Mouse (Mus musculus): Measurements from ENCODE around the gene Lmx1a. TPM values are rescaled to one million over a fixed set of nuclear protein-coding genes. Genes with fewer than 3 reads are reported as not detected.
A peak's percentile ranks its signal among the peaks of the same experiment; 100 is the strongest.

Gene Lmx1a
- polyA plus RNA-seq, 1 experiment from 2014 or later, result 7.1 TPM

DNA sequence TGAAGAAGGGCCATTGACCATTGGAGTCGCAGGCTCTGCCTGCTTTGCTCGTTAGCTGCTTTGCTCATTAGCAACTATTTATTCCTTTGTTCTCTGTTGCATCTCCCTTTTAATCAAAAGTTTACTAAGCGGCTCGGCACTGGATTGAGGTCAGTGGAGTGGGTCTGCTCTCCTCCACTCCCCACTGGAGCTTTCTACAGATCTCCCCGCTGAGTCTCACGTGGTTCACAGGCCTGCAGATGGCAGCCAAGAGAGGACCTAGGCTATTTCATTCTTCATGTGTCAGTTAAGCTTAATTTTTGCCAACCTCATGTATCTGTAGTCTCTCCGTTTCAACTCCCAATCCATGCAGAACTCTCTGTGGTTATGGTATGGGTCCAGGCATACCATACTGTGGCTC is 16.5 kb downstream of the Lmx1a start:
- Histone ChIP-seq H3K9me3 (ENCODE audit: control insufficient read depth, low read length) (no peaks in the 10 kb centered on the region; the same call in 1 of the 2 replicates), H3K9ac (ENCODE audit: low read length) (no peak overlapping the region), H3K4me1 (replicated peaks; ENCODE audit: control insufficient read depth, insufficient read depth, low read length) (no peaks in the 10 kb centered on the region), H3K4me2 (ENCODE audit: low read depth, low read length, severe bottlenecking) (no peak overlapping the region), H3K27ac (ENCODE audit: low read depth, low read length) (no peak overlapping the region), H3K27me3 (ENCODE audit: control insufficient read depth, insufficient read depth, low read length) (0 out of 2 replicates have a peak, but pooled peaks cover 2% of the 10 kb centered on the region), H3K36me3 (ENCODE audit: control insufficient read depth, insufficient read depth, low read length) (no peaks in the 10 kb centered on the region), H3K4me3 (ENCODE audit: low read depth, low read length) (no peak overlapping the region)
- DNase-seq (ENCODE audit: low spot score) (no peak), ATAC-seq (replicated peaks; ENCODE audit: low FRiP score) (no peak)
- WGBS, result 59% methylated on average over 7 of the region's 7 CpGs

- H3K9me3 ChIP-seq (ENCODE audit: control insufficient read depth, low read length), result no peaks in the 10 kb centered on the region
- DNase-seq (ENCODE audit: low spot score) (no peak), ATAC-seq (replicated peaks; ENCODE audit: low FRiP score) (no peak)
- no peak overlapping the region for H3K4me2 ChIP-seq (ENCODE audit: low read depth, low read length, severe bottlenecking)
- H3K4me1 ChIP-seq (replicated peaks; ENCODE audit: control insufficient read depth, insufficient read depth, low read length), result no peaks in the 10 kb centered on the region
- no peaks in the 10 kb centered on the region for H3K36me3 ChIP-seq (ENCODE audit: control insufficient read depth, insufficient read depth, low read length)
- WGBS, result 59% methylated on average over 5 of the region's 5 CpGs
- H3K4me3 ChIP-seq (ENCODE audit: low read depth, low read length), result no peak overlapping the region
- no peak overlapping the region for H3K9ac ChIP-seq (ENCODE audit: low read length)
- no peaks in the 10 kb centered on the region for H3K27me3 ChIP-seq (ENCODE audit: control insufficient read depth, insufficient read depth, low read length)
- H3K27ac ChIP-seq (ENCODE audit: low read depth, low read length), result no peak overlapping the region
These were observed 19.7 kb downstream of the Lmx1a start for GRCm38 (mm10) chr1:167708761-167709160.

DNA sequence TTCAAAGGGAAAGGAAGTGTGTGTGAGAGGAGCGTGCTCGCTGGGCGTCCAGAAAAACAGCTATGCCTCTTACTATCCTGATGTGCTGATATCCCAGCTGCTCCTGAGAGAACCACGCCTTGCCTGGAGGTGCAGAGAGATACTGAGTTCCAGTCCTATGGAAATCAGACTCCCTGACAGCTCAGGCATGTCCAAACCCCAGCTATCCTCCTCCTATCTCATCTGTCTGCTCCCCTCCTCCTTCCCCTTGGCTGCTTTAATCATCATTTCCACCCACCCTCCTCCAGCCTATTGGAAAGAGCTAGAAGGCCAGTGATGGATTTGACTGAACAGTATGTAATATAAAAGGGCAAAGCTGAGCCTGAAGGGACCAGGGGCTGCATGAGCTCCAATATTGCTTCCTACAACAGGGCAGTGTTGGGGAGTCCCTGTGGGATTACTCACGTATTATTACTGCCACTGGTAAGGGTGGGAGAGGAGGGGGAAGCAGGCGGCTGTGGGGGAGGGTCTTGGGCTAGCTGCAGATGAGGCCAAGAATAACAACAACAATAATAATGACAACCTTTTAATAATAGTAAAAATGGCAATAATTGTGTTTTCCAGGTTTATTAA is 26.8 kb downstream of the Lmx1a start:
- Histone ChIP-seq H3K9ac (ENCODE audit: low read length) (no peak overlapping the region), H3K9me3 (ENCODE audit: control insufficient read depth, low read length) (no peaks in the 10 kb centered on the region), H3K27me3 (ENCODE audit: control insufficient read depth, insufficient read depth, low read length) (no peaks in the 10 kb centered on the region), H3K36me3 (ENCODE audit: control insufficient read depth, insufficient read depth, low read length) (no peaks in the 10 kb centered on the region), H3K4me1 (replicated peaks; ENCODE audit: control insufficient read depth, insufficient read depth, low read length) (peaks cover 3% of the 10 kb centered on the region; the same call in 1 of the 2 replicates), H3K27ac (ENCODE audit: low read depth, low read length) (no peak overlapping the region), H3K4me3 (ENCODE audit: low read depth, low read length) (no peak overlapping the region), H3K4me2 (ENCODE audit: low read depth, low read length, severe bottlenecking) (no peak overlapping the region)
- no peak for ATAC-seq (replicated peaks; ENCODE audit: low FRiP score)
- no peak for DNase-seq (ENCODE audit: low spot score)
- WGBS, result 49% methylated on average over 6 of the region's 6 CpGs

DNA sequence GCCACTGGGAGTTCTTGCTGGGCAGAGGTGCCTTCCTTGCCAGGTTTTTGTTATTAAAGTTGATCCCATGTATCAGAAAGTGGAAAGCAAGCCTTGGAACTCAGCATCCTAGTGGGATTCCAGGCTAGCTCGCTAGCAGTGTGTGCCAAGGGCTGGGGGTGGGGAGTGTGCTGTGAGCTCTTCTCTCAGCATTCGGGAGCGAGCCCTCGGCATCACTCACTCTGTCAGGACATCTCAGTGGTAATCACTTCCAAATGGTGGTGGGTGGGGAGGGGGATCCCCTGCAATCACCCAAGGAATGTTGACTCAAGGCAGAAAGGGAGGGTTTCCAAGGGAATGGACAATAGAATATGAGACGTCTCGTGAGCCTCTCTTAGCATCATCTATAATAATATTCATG is 45.4 kb downstream of the Lmx1a start:
- Histone ChIP-seq H3K36me3 (ENCODE audit: control insufficient read depth, insufficient read depth, low read length) (no peaks in the 10 kb centered on the region), H3K9ac (ENCODE audit: low read length) (no peak overlapping the region), H3K4me3 (ENCODE audit: low read depth, low read length) (no peak overlapping the region), H3K4me1 (replicated peaks; ENCODE audit: control insufficient read depth, insufficient read depth, low read length) (0 out of 2 replicates have a peak, but pooled peaks cover 2% of the 10 kb centered on the region), H3K27ac (ENCODE audit: low read depth, low read length) (no peak overlapping the region), H3K27me3 (ENCODE audit: control insufficient read depth, insufficient read depth, low read length) (no peaks in the 10 kb centered on the region), H3K4me2 (ENCODE audit: low read depth, low read length, severe bottlenecking) (no peak overlapping the region), H3K9me3 (ENCODE audit: control insufficient read depth, low read length) (no peaks in the 10 kb centered on the region)
- DNase-seq (ENCODE audit: low spot score) (peak; percentile 62), ATAC-seq (replicated peaks; ENCODE audit: low FRiP score) (no peak)
- WGBS, result 19% methylated on average over 6 of the region's 6 CpGs

DNA sequence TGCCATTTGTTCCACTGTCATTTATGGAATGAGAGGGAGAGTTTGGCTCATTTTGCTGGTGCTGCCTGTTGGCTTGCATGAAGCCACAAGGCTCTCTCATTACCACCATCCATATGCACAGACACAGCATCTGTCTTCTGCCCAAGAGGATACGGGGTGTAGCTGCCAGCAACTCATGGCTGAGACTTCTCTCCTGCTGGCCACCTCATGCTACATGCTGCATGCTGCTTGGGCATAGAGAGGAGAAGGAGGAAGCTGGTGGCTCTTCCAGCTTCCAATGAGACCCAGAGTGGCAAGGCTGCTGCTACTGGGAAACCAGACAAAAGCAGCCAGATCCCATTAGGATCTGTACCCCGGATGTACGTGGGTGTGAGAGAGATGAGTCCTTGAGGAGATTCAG is 47.8 kb downstream of the Lmx1a start:
- Histone ChIP-seq H3K27ac (ENCODE audit: low read depth, low read length) (no peak overlapping the region), H3K4me3 (ENCODE audit: low read depth, low read length) (no peak overlapping the region), H3K4me1 (replicated peaks; ENCODE audit: control insufficient read depth, insufficient read depth, low read length) (0 out of 2 replicates have a peak, but pooled peaks cover 2% of the 10 kb centered on the region), H3K27me3 (ENCODE audit: control insufficient read depth, insufficient read depth, low read length) (no peaks in the 10 kb centered on the region), H3K9ac (ENCODE audit: low read length) (no peak overlapping the region), H3K36me3 (ENCODE audit: control insufficient read depth, insufficient read depth, low read length) (no peaks in the 10 kb centered on the region), H3K4me2 (ENCODE audit: low read depth, low read length, severe bottlenecking) (no peak overlapping the region), H3K9me3 (ENCODE audit: control insufficient read depth, low read length) (no peaks in the 10 kb centered on the region)
- DNase-seq (ENCODE audit: low spot score) (no peak), ATAC-seq (replicated peaks; ENCODE audit: low FRiP score) (no peak)
- WGBS, result 84% methylated on average over 3 of the region's 3 CpGs

DNA sequence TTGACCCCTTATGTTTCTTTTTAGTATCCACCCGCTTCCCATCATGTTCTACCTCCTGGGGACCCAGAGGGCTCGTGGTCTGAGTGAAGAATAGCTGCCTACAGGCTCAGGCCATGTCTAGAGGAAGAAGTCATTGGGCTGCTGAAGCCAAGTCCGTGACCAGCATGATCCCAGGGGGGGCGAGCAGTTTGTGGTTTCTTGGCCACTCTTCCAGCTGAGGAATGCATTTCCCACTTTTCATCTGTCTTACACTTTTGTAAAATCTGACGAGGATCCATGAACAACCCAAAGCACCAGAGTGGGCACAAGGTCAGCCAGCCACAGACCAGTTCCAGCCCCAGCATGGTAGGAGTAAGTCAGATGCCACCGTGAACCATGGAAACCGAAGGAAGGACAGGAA is 50.2 kb downstream of the Lmx1a start:
- H3K4me1 ChIP-seq (replicated peaks; ENCODE audit: control insufficient read depth, insufficient read depth, low read length), result no peaks in the 10 kb centered on the region
- H3K27me3 ChIP-seq (ENCODE audit: control insufficient read depth, insufficient read depth, low read length), result no peaks in the 10 kb centered on the region
- WGBS, result 85% methylated on average over 7 of the region's 7 CpGs
- no peak overlapping the region for H3K9ac ChIP-seq (ENCODE audit: low read length)
- H3K9me3 ChIP-seq (ENCODE audit: control insufficient read depth, low read length), result no peaks in the 10 kb centered on the region
- ATAC-seq (replicated peaks; ENCODE audit: low FRiP score) (no peak), DNase-seq (ENCODE audit: low spot score) (peak; percentile 22)
- H3K36me3 ChIP-seq (ENCODE audit: control insufficient read depth, insufficient read depth, low read length), result no peaks in the 10 kb centered on the region
- H3K27ac ChIP-seq (ENCODE audit: low read depth, low read length), result no peak overlapping the region
- no peak overlapping the region for H3K4me3 ChIP-seq (ENCODE audit: low read depth, low read length)
- no peak overlapping the region for H3K4me2 ChIP-seq (ENCODE audit: low read depth, low read length, severe bottlenecking)

GRCm38 (mm10) chr1:167746676-167747075 is 57.6 kb downstream of the Lmx1a start:
- no peaks in the 10 kb centered on the region for H3K36me3 ChIP-seq (ENCODE audit: control insufficient read depth, insufficient read depth, low read length)
- no peak overlapping the region for H3K9ac ChIP-seq (ENCODE audit: low read length)
- no peak overlapping the region for H3K27ac ChIP-seq (ENCODE audit: low read depth, low read length)
- H3K27me3 ChIP-seq (ENCODE audit: control insufficient read depth, insufficient read depth, low read length), result no peaks in the 10 kb centered on the region
- DNase-seq (ENCODE audit: low spot score), result peak; percentile 22
- H3K9me3 ChIP-seq (ENCODE audit: control insufficient read depth, low read length), result no peaks in the 10 kb centered on the region
- no peak for ATAC-seq (replicated peaks; ENCODE audit: low FRiP score)
- no peaks in the 10 kb centered on the region for H3K4me1 ChIP-seq (replicated peaks; ENCODE audit: control insufficient read depth, insufficient read depth, low read length)
- H3K4me3 ChIP-seq (ENCODE audit: low read depth, low read length), result no peak overlapping the region
- WGBS, result 66% methylated on average over 6 of the region's 6 CpGs
- no peak overlapping the region for H3K4me2 ChIP-seq (ENCODE audit: low read depth, low read length, severe bottlenecking)

GRCm38 (mm10) chr1:167752661-167753060 is 63.6 kb downstream of the Lmx1a start:
- Histone ChIP-seq H3K27ac (ENCODE audit: low read depth, low read length) (no peak overlapping the region), H3K9me3 (ENCODE audit: control insufficient read depth, low read length) (no peaks in the 10 kb centered on the region), H3K4me1 (replicated peaks; ENCODE audit: control insufficient read depth, insufficient read depth, low read length) (peaks cover 6% of the 10 kb centered on the region; the same call in 1 of the 2 replicates), H3K9ac (ENCODE audit: low read length) (no peak overlapping the region), H3K4me3 (ENCODE audit: low read depth, low read length) (no peak overlapping the region), H3K27me3 (ENCODE audit: control insufficient read depth, insufficient read depth, low read length) (no peaks in the 10 kb centered on the region), H3K4me2 (ENCODE audit: low read depth, low read length, severe bottlenecking) (no peak overlapping the region), H3K36me3 (ENCODE audit: control insufficient read depth, insufficient read depth, low read length) (no peaks in the 10 kb centered on the region)
- 83% methylated on average over 5 of the region's 5 CpGs for WGBS
- ATAC-seq (replicated peaks; ENCODE audit: low FRiP score) (no peak), DNase-seq (ENCODE audit: low spot score) (no peak)

DNA sequence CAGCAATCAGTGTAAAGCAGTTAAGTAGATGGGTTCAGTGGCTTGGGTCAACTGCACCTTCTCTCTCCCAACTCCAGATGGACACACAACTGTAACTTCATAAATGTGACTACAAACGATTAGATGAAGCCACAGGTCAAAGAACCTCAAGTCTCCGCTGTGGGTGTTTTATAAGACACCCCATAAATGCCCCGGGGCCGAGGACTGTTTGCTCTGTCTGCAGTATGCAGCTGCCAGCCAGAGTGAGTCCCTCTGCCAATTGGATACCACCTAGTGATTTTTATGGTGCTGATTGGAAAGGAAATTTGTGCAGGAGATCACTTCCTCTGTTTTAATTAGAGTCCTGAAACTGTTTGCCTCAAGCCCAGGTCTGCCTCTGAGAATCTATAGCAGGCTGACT is 65.0 kb downstream of the Lmx1a start:
- no peaks in the 10 kb centered on the region for H3K27me3 ChIP-seq (ENCODE audit: control insufficient read depth, insufficient read depth, low read length)
- no peak for ATAC-seq (replicated peaks; ENCODE audit: low FRiP score)

More for the DNA sequence above, 65.0 kb downstream of the Lmx1a start:
- 79% methylated on average over 4 of the region's 4 CpGs for WGBS
- Histone ChIP-seq H3K4me2 (ENCODE audit: low read depth, low read length, severe bottlenecking) (no peak overlapping the region), H3K36me3 (ENCODE audit: control insufficient read depth, insufficient read depth, low read length) (no peaks in the 10 kb centered on the region), H3K9ac (ENCODE audit: low read length) (no peak overlapping the region), H3K4me3 (ENCODE audit: low read depth, low read length) (no peak overlapping the region), H3K4me1 (replicated peaks; ENCODE audit: control insufficient read depth, insufficient read depth, low read length) (peaks cover 6% of the 10 kb centered on the region; the same call in 1 of the 2 replicates), H3K9me3 (ENCODE audit: control insufficient read depth, low read length) (no peaks in the 10 kb centered on the region), H3K27ac (ENCODE audit: low read depth, low read length) (no peak overlapping the region)
- no peak for DNase-seq (ENCODE audit: low spot score)

All from forebrain, embryonic 11.5 days (tissue).